Mouse (Mus musculus) regulatory T cell (primary cell): ENCODE measurements around the gene Flt3.

ENCODE experiments used
- in situ Hi-C: fragments of 300-600 bp; cut with MboI, MseI; formaldehyde crosslinking; loops from one replicate; pipeline ENCODE4 v1.15.1; 2025; ENCODE audit warnings: high pct_unique_total_duplicates

The Flt3 gene

GRCm38 (mm10) chr5:147314646-147315431, 85.5 kb downstream of the Flt3 start:
- in situ Hi-C loops: loop anchor here (5.0 to 10.0 kb wide), 2 partner anchors 83 to 610 kb away; no protein-coding TSS in a partner anchor

- in situ Hi-C loops: loop anchor here (10.0 kb wide), 1 partner anchor 608 kb away; no protein-coding TSS in a partner anchor
Measured at GRCm38 (mm10) chr5:147312830-147313685, 87.2 kb downstream of the Flt3 start.

GRCm38 (mm10) chr5:147309786-147310185, 90.5 kb downstream of the Flt3 start:
- in situ Hi-C loops: loop anchor here (10.0 kb wide), 1 partner anchor 605 kb away; no protein-coding TSS in a partner anchor

GRCm38 (mm10) chr5:147308451-147308850, 91.8 kb downstream of the Flt3 start:
- in situ Hi-C loops: no loop called here

- in situ Hi-C loops: no loop called here
Measured at GRCm38 (mm10) chr5:147307398-147307785, 92.9 kb downstream of the Flt3 start.

GRCm38 (mm10) chr5:147306638-147307397, 93.5 kb downstream of the Flt3 start, which contains the start of gene Cdx2:
TSS of gene Cdx2 (minus strand) at chr5:147307270.
- in situ Hi-C loops: no loop called here

- in situ Hi-C loops: no loop called here
Measured at GRCm38 (mm10) chr5:147305856-147306637, 94.2 kb downstream of the Flt3 start.

- in situ Hi-C loops: no loop called here
Measured at GRCm38 (mm10) chr5:147305166-147305565, 95.1 kb downstream of the Flt3 start.

- in situ Hi-C loops: no loop called here
Measured at GRCm38 (mm10) chr5:147304276-147305155, 95.8 kb downstream of the Flt3 start.

- in situ Hi-C loops: no loop called here
Measured at GRCm38 (mm10) chr5:147302746-147303400, 97.4 kb downstream of the Flt3 start.

GRCm38 (mm10) chr5:147302141-147302540, 98.1 kb downstream of the Flt3 start:
- in situ Hi-C loops: no loop called here

GRCm38 (mm10) chr5:147301781-147302070, 98.6 kb downstream of the Flt3 start:
- in situ Hi-C loops: no loop called here

GRCm38 (mm10) chr5:147300917-147301780, 99.1 kb downstream of the Flt3 start:
- in situ Hi-C loops: no loop called here

- in situ Hi-C loops: no loop called here
Measured at GRCm38 (mm10) chr5:147300001-147300363, 100.3 kb downstream of the Flt3 start.

GRCm38 (mm10) chr5:147299255-147300000, 100.9 kb downstream of the Flt3 start:
- in situ Hi-C loops: loop anchor here (10.0 kb wide), 1 partner anchor 355 kb away; the partner anchor contains the start of gene Gtf3a

GRCm38 (mm10) chr5:147297249-147297648, 103.0 kb downstream of the Flt3 start:
- in situ Hi-C loops: loop anchor here (10.0 kb wide), 1 partner anchor 352 kb away; the partner anchor contains the start of gene Gtf3a

- in situ Hi-C loops: loop anchor here (10.0 kb wide), 1 partner anchor 349 kb away; the partner anchor contains the start of gene Gtf3a
Measured at GRCm38 (mm10) chr5:147294121-147294520, 106.2 kb downstream of the Flt3 start.
